Mouse (Mus musculus) embryonic fibroblast, embryonic 13.5 days (primary cell): ENCODE measurements around the gene Cubn.

Experiments
- CTCF ChIP-seq: IDR thresholded peaks from 2 replicates; pipeline ENCODE4 v1.5.1; 2011; ENCODE audit warnings: mild to moderate bottlenecking, control low read depth, low read length, moderate library complexity, borderline replicate concordance; ENCODE audit not compliant: insufficient read depth
- POLR2A ChIP-seq: IDR thresholded peaks from 2 replicates; pipeline ENCODE4 v1.6.1; 2011; ENCODE audit warnings: low read depth, mild to moderate bottlenecking, control low read depth, low read length, moderate library complexity

- TF ChIP-seq POLR2A (no peak), CTCF (no peak)
Observed at GRCm38 (mm10) chr2:13500298-13500999, 8.8 kb upstream of the Cubn start.
